Mouse (Mus musculus): ENCODE results near the gene Scaf1.

The Scaf1 gene

GRCm38 (mm10) chr7:45015957-45016612 lies at the start of gene Scaf1:
TSS of gene Scaf1 (minus strand) at chr7:45016363.
- in situ Hi-C loops (cut with MboI; ENCODE audit: low sequenced_read_pairs) = no loop called here

GRCm38 (mm10) chr7:45062239-45062835 lies 46.2 kb upstream of the Scaf1 start, which contains the start of the genes Nosip and Prrg2:
TSS of gene Nosip (plus strand) at chr7:45062429.
TSS of gene Prrg2 (minus strand) at chr7:45062677.
- in situ Hi-C loops (cut with MboI; ENCODE audit: low sequenced_read_pairs) = no loop called here

- in situ Hi-C loops (cut with MboI; ENCODE audit: low sequenced_read_pairs) = no loop called here
Measured at GRCm38 (mm10) chr7:45061532-45062075, 45.4 kb upstream of the Scaf1 start.

GRCm38 (mm10) chr7:45060632-45061122 lies 44.5 kb upstream of the Scaf1 start:
- in situ Hi-C loops (cut with MboI; ENCODE audit: low sequenced_read_pairs) = no loop called here

GRCm38 (mm10) chr7:45058607-45059571 lies 42.7 kb upstream of the Scaf1 start:
- in situ Hi-C loops (cut with MboI; ENCODE audit: low sequenced_read_pairs) = no loop called here

- in situ Hi-C loops (cut with MboI; ENCODE audit: low sequenced_read_pairs) = no loop called here
Measured at GRCm38 (mm10) chr7:45056972-45057348, 40.8 kb upstream of the Scaf1 start.

- in situ Hi-C loops (cut with MboI; ENCODE audit: low sequenced_read_pairs) = no loop called here
Measured at GRCm38 (mm10) chr7:45056329-45056971, 40.3 kb upstream of the Scaf1 start.

GRCm38 (mm10) chr7:45053931-45054510 lies 37.9 kb upstream of the Scaf1 start:
- in situ Hi-C loops (cut with MboI; ENCODE audit: low sequenced_read_pairs) = no loop called here

GRCm38 (mm10) chr7:45053117-45053930 lies 37.2 kb upstream of the Scaf1 start:
- in situ Hi-C loops (cut with MboI; ENCODE audit: low sequenced_read_pairs) = no loop called here

GRCm38 (mm10) chr7:45052862-45053116 lies 36.6 kb upstream of the Scaf1 start, which contains the start of gene Prr12:
TSS of gene Prr12 (minus strand) at chr7:45052881.
- in situ Hi-C loops (cut with MboI; ENCODE audit: low sequenced_read_pairs) = no loop called here

- in situ Hi-C loops (cut with MboI; ENCODE audit: low sequenced_read_pairs) = no loop called here
Measured at GRCm38 (mm10) chr7:45052181-45052861, 36.2 kb upstream of the Scaf1 start.

- in situ Hi-C loops (cut with MboI; ENCODE audit: low sequenced_read_pairs) = no loop called here
Measured at GRCm38 (mm10) chr7:45051601-45051974, 35.4 kb upstream of the Scaf1 start.

- in situ Hi-C loops (cut with MboI; ENCODE audit: low sequenced_read_pairs) = no loop called here
Measured at GRCm38 (mm10) chr7:45050945-45051600, 34.9 kb upstream of the Scaf1 start.

GRCm38 (mm10) chr7:45048923-45049657 lies 32.9 kb upstream of the Scaf1 start:
- in situ Hi-C loops (cut with MboI; ENCODE audit: low sequenced_read_pairs) = no loop called here

- in situ Hi-C loops (cut with MboI; ENCODE audit: low sequenced_read_pairs) = no loop called here
Measured at GRCm38 (mm10) chr7:45048001-45048890, 32.1 kb upstream of the Scaf1 start.

GRCm38 (mm10) chr7:45047491-45047890 lies 31.3 kb upstream of the Scaf1 start:
- in situ Hi-C loops (cut with MboI; ENCODE audit: low sequenced_read_pairs) = no loop called here

GRCm38 (mm10) chr7:45046853-45047350 lies 30.7 kb upstream of the Scaf1 start:
- in situ Hi-C loops (cut with MboI; ENCODE audit: low sequenced_read_pairs) = no loop called here

All from CH12F3 (cell line).